Mouse (Mus musculus) right cerebral cortex, postnatal 36 days (tissue): ENCODE measurements around the gene Ggt6.

Source experiments
- DNase-seq, 2 experiments: peaks; one replicate each; pipeline ENCODE4 v3.0.0; 2022; ENCODE audit warnings: low spot score in 2 of 2, mixed read lengths in 1 of 2

The Ggt6 gene

GRCm38 (mm10) chr11:72434963-72435693 is at the start of gene Ggt6:
TSS of gene Ggt6 (plus strand) at chr11:72435526.
- DNase-seq: no peak

- no peak for DNase-seq
Observed at GRCm38 (mm10) chr11:72388113-72388529, 47.2 kb upstream of the Ggt6 start.

GRCm38 (mm10) chr11:72389407-72390142 is 45.8 kb upstream of the Ggt6 start:
- no peak for DNase-seq

- no peak for DNase-seq
Observed at GRCm38 (mm10) chr11:72391181-72391580, 44.1 kb upstream of the Ggt6 start.

GRCm38 (mm10) chr11:72393243-72393642 is 42.1 kb upstream of the Ggt6 start:
- DNase-seq: no peak

GRCm38 (mm10) chr11:72393669-72394068 is 41.7 kb upstream of the Ggt6 start:
- no peak for DNase-seq

- no peak for DNase-seq
Observed at GRCm38 (mm10) chr11:72394694-72395093, 40.6 kb upstream of the Ggt6 start.

- DNase-seq: no peak
Observed at GRCm38 (mm10) chr11:72395652-72396051, 39.7 kb upstream of the Ggt6 start.

GRCm38 (mm10) chr11:72396621-72397020 is 38.7 kb upstream of the Ggt6 start:
- DNase-seq: no peak

- DNase-seq: no peak
Observed at GRCm38 (mm10) chr11:72397072-72397471, 38.3 kb upstream of the Ggt6 start.

GRCm38 (mm10) chr11:72397811-72398525 is 37.4 kb upstream of the Ggt6 start:
- DNase-seq: no peak

- DNase-seq: no peak
Observed at GRCm38 (mm10) chr11:72401068-72401467, 34.3 kb upstream of the Ggt6 start.

- no peak for DNase-seq
Observed at GRCm38 (mm10) chr11:72402017-72402416, 33.3 kb upstream of the Ggt6 start.

GRCm38 (mm10) chr11:72402969-72403368 is 32.4 kb upstream of the Ggt6 start:
- DNase-seq: no peak

- DNase-seq: no peak
Observed at GRCm38 (mm10) chr11:72405532-72405931, 29.8 kb upstream of the Ggt6 start.

- no peak for DNase-seq
Observed at GRCm38 (mm10) chr11:72406079-72406675, 29.1 kb upstream of the Ggt6 start.

- no peak for DNase-seq
Observed at GRCm38 (mm10) chr11:72407081-72407480, 28.2 kb upstream of the Ggt6 start.

GRCm38 (mm10) chr11:72407574-72407973 is 27.8 kb upstream of the Ggt6 start:
- no peak for DNase-seq

GRCm38 (mm10) chr11:72408451-72409170 is 26.7 kb upstream of the Ggt6 start:
- DNase-seq: no peak

- no peak for DNase-seq
Observed at GRCm38 (mm10) chr11:72409649-72410385, 25.5 kb upstream of the Ggt6 start.
